Mouse (Mus musculus) urinary bladder, adult 2 months (tissue): ENCODE measurements around the gene Pbx1. TPM values are rescaled to one million over a fixed set of nuclear protein-coding genes. Genes with fewer than 3 reads are reported as not detected.

Experiments used
- DNase-seq: peaks from one replicate; pipeline ENCODE4 v3.0.0; 2022; ENCODE audit warnings: low spot score
- polyA plus RNA-seq: library from polyadenylated mRNA; depleted of rRNA; stranded (reverse); fragments of >200 nt; gene quantifications from 2 replicates; pipeline ENCODE4 v1.2.3, GENCODE M21; 2012

Gene Pbx1
- polyA plus RNA-seq, 1 experiment, result 77.8 TPM

- DNase-seq, result no peak
Observed at GRCm38 (mm10) chr1:168300505-168300904, 131.6 kb downstream of the Pbx1 start.

GRCm38 (mm10) chr1:168299928-168300365 lies 132.1 kb downstream of the Pbx1 start:
- no peak for DNase-seq

- no peak for DNase-seq
Observed at GRCm38 (mm10) chr1:168299181-168299580, 132.9 kb downstream of the Pbx1 start.

- no peak for DNase-seq
Observed at GRCm38 (mm10) chr1:168296290-168296689, 135.8 kb downstream of the Pbx1 start.

GRCm38 (mm10) chr1:168295782-168296181 lies 136.3 kb downstream of the Pbx1 start:
- no peak for DNase-seq

GRCm38 (mm10) chr1:168293673-168294072 lies 138.4 kb downstream of the Pbx1 start:
- no peak for DNase-seq

- no peak for DNase-seq
Observed at GRCm38 (mm10) chr1:168292106-168292505, 140.0 kb downstream of the Pbx1 start.

GRCm38 (mm10) chr1:168291643-168292040 lies 140.4 kb downstream of the Pbx1 start:
- DNase-seq, result no peak

GRCm38 (mm10) chr1:168291001-168291642 lies 140.9 kb downstream of the Pbx1 start:
- DNase-seq, result no peak

GRCm38 (mm10) chr1:168290236-168290985 lies 141.7 kb downstream of the Pbx1 start:
- DNase-seq, result no peak

GRCm38 (mm10) chr1:168288891-168289545 lies 143.1 kb downstream of the Pbx1 start:
- DNase-seq, result no peak

- DNase-seq, result no peak
Observed at GRCm38 (mm10) chr1:168287843-168288591, 144.1 kb downstream of the Pbx1 start.

GRCm38 (mm10) chr1:168286862-168287650 lies 145.0 kb downstream of the Pbx1 start:
- no peak for DNase-seq

- no peak for DNase-seq
Observed at GRCm38 (mm10) chr1:168284566-168285141, 147.4 kb downstream of the Pbx1 start.

GRCm38 (mm10) chr1:168283841-168284565 lies 148.1 kb downstream of the Pbx1 start:
- no peak for DNase-seq

GRCm38 (mm10) chr1:168283421-168283820 lies 148.6 kb downstream of the Pbx1 start:
- no peak for DNase-seq

- DNase-seq, result no peak
Observed at GRCm38 (mm10) chr1:168275678-168276077, 156.4 kb downstream of the Pbx1 start.

GRCm38 (mm10) chr1:168274296-168274695 lies 157.8 kb downstream of the Pbx1 start:
- DNase-seq, result no peak

- DNase-seq, result no peak
Observed at GRCm38 (mm10) chr1:168272091-168272490, 160.0 kb downstream of the Pbx1 start.

- no peak for DNase-seq
Observed at GRCm38 (mm10) chr1:168271207-168271606, 160.9 kb downstream of the Pbx1 start.
